Comparison of ENCODE assay signal across 13 mouse cellular contexts in genomic region chr17:43644375-43644774, GRCm38 (mm10). TPM values are rescaled to one million over a fixed set of nuclear protein-coding genes. Genes with fewer than 3 reads are reported as not detected.
DNase-seq lines count a peak whose midpoint lies in the region; ATAC-seq and TF ChIP-seq lines count a peak whose summit lies in the region.
"Had no signal": no experiment of that assay in that cellular context is flagged by ENCODE, and none has a peak within 500 bp of the region (broad histone marks: within the 10 kb centered on the region; RNA-seq: fewer than 3 reads in every experiment).

No protein-coding gene starts in this region.

- TF ChIP-seq CTCF in intestine, postnatal 0 days (IDR thresholded peaks at IDR 0.05; ENCODE audit: low read depth): no peak
- TF ChIP-seq CTCF in stomach, postnatal 0 days (IDR thresholded peaks at IDR 0.05; ENCODE audit: low read depth): no peak

- TF ChIP-seq EP300 in stomach, postnatal 0 days (optimal IDR thresholded peaks at IDR 0.05): no peak

- no peaks in the 10 kb centered on the region for H3K9me3 ChIP-seq in intestine, embryonic 15.5 days
- no peaks in the 10 kb centered on the region for H3K9me3 ChIP-seq in intestine, postnatal 0 days (ENCODE audit: control insufficient read depth)
- peaks cover 2% of the 10 kb centered on the region; the same call in 1 of the 2 replicates for H3K9me3 ChIP-seq in heart, embryonic 12.5 days (replicated peaks)
- no peaks in the 10 kb centered on the region for H3K9me3 ChIP-seq in forebrain, embryonic 14.5 days (replicated peaks; ENCODE audit: control insufficient read depth, low read length)
- no peaks in the 10 kb centered on the region for H3K9me3 ChIP-seq in stomach, postnatal 0 days (ENCODE audit: control insufficient read depth, low read length)
- H3K9me3 ChIP-seq: hindbrain, embryonic 15.5 days had no signal

- peak; percentile 84 for DNase-seq in NIH3T3 (ENCODE audit: low read depth)
- peak; percentile 17 for DNase-seq in lung, postnatal 10 days
- no peak for DNase-seq in forebrain, embryonic 14.5 days (ENCODE audit: low spot score)
- no peak for DNase-seq in stomach, postnatal 0 days (ENCODE audit: low spot score)
- DNase-seq in kidney, postnatal 36 days: no peak
- DNase-seq: cerebellum, postnatal 10 days; kidney, postnatal 10 days; right cerebral cortex, postnatal 4 days had no signal

- no peak overlapping the region for H3K27ac ChIP-seq in intestine, embryonic 15.5 days
- no peak overlapping the region for H3K27ac ChIP-seq in intestine, postnatal 0 days (ENCODE audit: low read depth, low read length)
- no peak overlapping the region for H3K27ac ChIP-seq in heart, embryonic 12.5 days (ENCODE audit: poor library complexity, severe bottlenecking)
- H3K27ac ChIP-seq in forebrain, embryonic 14.5 days (ENCODE audit: low read depth, low read length): no peak overlapping the region
- no peak overlapping the region for H3K27ac ChIP-seq in stomach, postnatal 0 days (replicated peaks)
- H3K27ac ChIP-seq: hindbrain, embryonic 15.5 days; liver, embryonic 14.5 days had no signal

- no peaks in the 10 kb centered on the region for H3K27me3 ChIP-seq in intestine, embryonic 15.5 days (replicated peaks)
- no peaks in the 10 kb centered on the region for H3K27me3 ChIP-seq in intestine, postnatal 0 days (replicated peaks; ENCODE audit: control insufficient read depth, insufficient read depth, low read length)
- no peaks in the 10 kb centered on the region for H3K27me3 ChIP-seq in heart, embryonic 12.5 days (replicated peaks)
- H3K27me3 ChIP-seq in forebrain, embryonic 14.5 days (replicated peaks; ENCODE audit: control insufficient read depth, insufficient read depth, low read length): no peaks in the 10 kb centered on the region
- H3K27me3 ChIP-seq in stomach, postnatal 0 days (ENCODE audit: control insufficient read depth, insufficient read depth, low read length): no peaks in the 10 kb centered on the region
- H3K27me3 ChIP-seq: hindbrain, embryonic 15.5 days had no signal

- H3K4me2 ChIP-seq in intestine, embryonic 15.5 days (replicated peaks): no peak overlapping the region
- H3K4me2 ChIP-seq in intestine, postnatal 0 days (replicated peaks; ENCODE audit: low read depth): no peak overlapping the region
- H3K4me2 ChIP-seq in heart, embryonic 12.5 days: peak overlapping the region; percentile 2; the same call in 1 of the 2 replicates
- H3K4me2 ChIP-seq in forebrain, embryonic 14.5 days (ENCODE audit: low read length): no peak overlapping the region
- no peak overlapping the region for H3K4me2 ChIP-seq in stomach, postnatal 0 days (replicated peaks; ENCODE audit: low read depth)
- H3K4me2 ChIP-seq: hindbrain, embryonic 15.5 days had no signal

- H3K4me1 ChIP-seq in intestine, embryonic 15.5 days (replicated peaks): no peaks in the 10 kb centered on the region
- H3K4me1 ChIP-seq in intestine, postnatal 0 days (replicated peaks; ENCODE audit: control insufficient read depth, insufficient read depth, low read length): no peaks in the 10 kb centered on the region
- H3K4me1 ChIP-seq in heart, embryonic 12.5 days (replicated peaks): peaks cover 31% of the 10 kb centered on the region
- no peaks in the 10 kb centered on the region for H3K4me1 ChIP-seq in forebrain, embryonic 14.5 days (ENCODE audit: control insufficient read depth, insufficient read depth, low read length)
- no peaks in the 10 kb centered on the region for H3K4me1 ChIP-seq in stomach, postnatal 0 days (replicated peaks; ENCODE audit: control insufficient read depth, insufficient read depth)
- H3K4me1 ChIP-seq: hindbrain, embryonic 15.5 days had no signal

- H3K4me3 ChIP-seq in intestine, embryonic 15.5 days (replicated peaks): no peak overlapping the region
- H3K4me3 ChIP-seq in intestine, postnatal 0 days (ENCODE audit: low read depth, low read length): no peak overlapping the region
- H3K4me3 ChIP-seq in heart, embryonic 12.5 days: no peak overlapping the region
- H3K4me3 ChIP-seq in forebrain, embryonic 14.5 days (ENCODE audit: low read depth, low read length): no peak overlapping the region
- H3K4me3 ChIP-seq in stomach, postnatal 0 days (ENCODE audit: low read depth, low read length): no peak overlapping the region
- H3K4me3 ChIP-seq: hindbrain, embryonic 15.5 days had no signal

- H3K9ac ChIP-seq in intestine, embryonic 15.5 days: no peak overlapping the region
- no peak overlapping the region for H3K9ac ChIP-seq in intestine, postnatal 0 days (ENCODE audit: low read depth, low read length)
- no peak overlapping the region for H3K9ac ChIP-seq in heart, embryonic 12.5 days
- no peak overlapping the region for H3K9ac ChIP-seq in forebrain, embryonic 14.5 days (ENCODE audit: low read length)
- no peak overlapping the region for H3K9ac ChIP-seq in stomach, postnatal 0 days (ENCODE audit: low read length)
- H3K9ac ChIP-seq: hindbrain, embryonic 15.5 days; liver, embryonic 14.5 days had no signal

- 0 out of 2 replicates have a peak, but pooled peaks have one; percentile 39 for ATAC-seq in intestine, embryonic 15.5 days
- no peak for ATAC-seq in intestine, postnatal 0 days
- ATAC-seq in heart, embryonic 12.5 days (ENCODE audit: insufficient number of reproducible peaks, low FRiP score): peak; percentile 60; the same call in 1 of the 2 replicates
- no peak for ATAC-seq in forebrain, embryonic 14.5 days
- ATAC-seq in stomach, postnatal 0 days (ENCODE audit: low FRiP score, low TSS enrichment): no peak

- WGBS in intestine, embryonic 15.5 days: 70% methylated on average over 7 of the region's 7 CpGs
- WGBS in intestine, postnatal 0 days: 35% methylated on average over 7 of the region's 7 CpGs
- WGBS in heart, embryonic 12.5 days: 19% methylated on average over 7 of the region's 7 CpGs
- 86% methylated on average over 7 of the region's 7 CpGs for WGBS in forebrain, embryonic 14.5 days
- 44% methylated on average over 7 of the region's 7 CpGs for WGBS in stomach, postnatal 0 days

- no peaks in the 10 kb centered on the region for H3K36me3 ChIP-seq in intestine, embryonic 15.5 days
- H3K36me3 ChIP-seq in intestine, postnatal 0 days (ENCODE audit: control insufficient read depth, insufficient read depth): no peaks in the 10 kb centered on the region; the same call in 1 of the 2 replicates
- peaks cover 2% of the 10 kb centered on the region; the same call in 1 of the 2 replicates for H3K36me3 ChIP-seq in heart, embryonic 12.5 days
- peaks cover 63% of the 10 kb centered on the region for H3K36me3 ChIP-seq in forebrain, embryonic 14.5 days (ENCODE audit: control insufficient read depth, insufficient read depth, low read length)
- H3K36me3 ChIP-seq in stomach, postnatal 0 days (ENCODE audit: control insufficient read depth, insufficient read depth, low read length): no peaks in the 10 kb centered on the region

RNA-seq across cellular contexts. Expression of gene Tdrd6, which starts 14.3 kb away (rescaled TPM):
- 0.46 and 0.73 TPM in 2 replicates for polyA plus RNA-seq in intestine, embryonic 15.5 days (2015; fragmentation: Nextera tagmentation; extraction: Ambion mirVana)
- 2.5 and 2.6 TPM in 2 replicates for polyA plus RNA-seq in intestine, postnatal 0 days (2015; fragmentation: Nextera tagmentation; extraction: Ambion mirVana)
- 0.04 TPM in 1 of 2 replicates, not detected in the other for polyA plus RNA-seq in heart, embryonic 12.5 days (2016; fragmentation: Nextera tagmentation; extraction: Ambion mirVana)
- polyA plus RNA-seq in forebrain, embryonic 14.5 days (2014; fragmentation: Nextera tagmentation; extraction: Ambion mirVana): 0.11 and 0.16 TPM in 2 replicates
- polyA plus RNA-seq in stomach, postnatal 0 days (2015; fragmentation: Nextera tagmentation; extraction: Ambion mirVana): 0.08 TPM in 1 of 2 replicates, not detected in the other

RNA-seq across cellular contexts. Expression of gene Slc25a27, which starts 22.6 kb away (rescaled TPM):
- polyA plus RNA-seq in intestine, embryonic 15.5 days (2015; fragmentation: Nextera tagmentation; extraction: Ambion mirVana): 12.1 and 13.7 TPM in 2 replicates
- polyA plus RNA-seq in intestine, postnatal 0 days (2015; fragmentation: Nextera tagmentation; extraction: Ambion mirVana): 2.9 and 3.2 TPM in 2 replicates
- 13.5 and 16.1 TPM in 2 replicates for polyA plus RNA-seq in heart, embryonic 12.5 days (2016; fragmentation: Nextera tagmentation; extraction: Ambion mirVana)
- 31.6 and 46.1 TPM in 2 replicates for polyA plus RNA-seq in forebrain, embryonic 14.5 days (2014; fragmentation: Nextera tagmentation; extraction: Ambion mirVana)
- polyA plus RNA-seq in stomach, postnatal 0 days (2015; fragmentation: Nextera tagmentation; extraction: Ambion mirVana): 5.9 and 7.5 TPM in 2 replicates

RNA-seq across cellular contexts. Expression of gene Cyp39a1, which starts 22.9 kb away (rescaled TPM):
- 16.5 and 18.7 TPM in 2 replicates for polyA plus RNA-seq in intestine, embryonic 15.5 days (2015; fragmentation: Nextera tagmentation; extraction: Ambion mirVana)
- 5.7 and 6.8 TPM in 2 replicates for polyA plus RNA-seq in intestine, postnatal 0 days (2015; fragmentation: Nextera tagmentation; extraction: Ambion mirVana)
- polyA plus RNA-seq in heart, embryonic 12.5 days (2016; fragmentation: Nextera tagmentation; extraction: Ambion mirVana): 34.7 and 35.5 TPM in 2 replicates
- 16.0 and 16.5 TPM in 2 replicates for polyA plus RNA-seq in forebrain, embryonic 14.5 days (2014; fragmentation: Nextera tagmentation; extraction: Ambion mirVana)
- 14.0 and 14.4 TPM in 2 replicates for polyA plus RNA-seq in stomach, postnatal 0 days (2015; fragmentation: Nextera tagmentation; extraction: Ambion mirVana)

Comparison
In these comparisons a context has a peak if more than half of its experiments do, and no peak if none do; other contexts are left out.
1. ATAC-seq: peak in intestine, embryonic 15.5 days (single experiment) and heart, embryonic 12.5 days (single experiment); none in intestine, postnatal 0 days (single experiment), forebrain, embryonic 14.5 days (single experiment) and stomach, postnatal 0 days (single experiment).
2. DNase-seq: peak in NIH3T3 (single experiment) and lung, postnatal 10 days (single experiment); none in forebrain, embryonic 14.5 days (single experiment), stomach, postnatal 0 days (single experiment) and kidney, postnatal 36 days (0 of 2).